Mouse (Mus musculus) CH12.LX (cell line): Measurements from ENCODE around the gene Sp3. TPM values are rescaled to one million over a fixed set of nuclear protein-coding genes. Genes with fewer than 3 reads are reported as not detected.

Experiments used
- DNase-seq: peaks from one replicate; pipeline ENCODE4 v3.0.0-alpha.2; 2013; ENCODE audit errors: extremely low read depth
- H3K27ac ChIP-seq: 2 replicates; pipeline ENCODE4 v1.5.1; 2012; ENCODE audit warnings: low read depth, mild to moderate bottlenecking, control low read depth, moderate library complexity; ENCODE audit not compliant: insufficient read depth
- H3K27me3 ChIP-seq: replicated peaks from 2 replicates; pipeline ENCODE3; 2012; ENCODE audit warnings: inconsistent platforms
- H3K36me3 ChIP-seq, 2 experiments: replicated peaks in 1 of 2; 2 replicates each; pipeline versions ENCODE3 to v1.6.1; 2012; ENCODE audit warnings: inconsistent platforms in 1 of 2, low read length in 1 of 2, mild to moderate bottlenecking in 1 of 2, mixed read lengths in 1 of 2, moderate library complexity in 1 of 2; ENCODE audit not compliant: control insufficient read depth in 1 of 2, insufficient read depth in 1 of 2
- H3K4me1 ChIP-seq, 2 experiments: 2 replicates each; pipeline ENCODE4 v1.6.1; 2012; ENCODE audit warnings: inconsistent platforms in 1 of 2, moderate library complexity in 1 of 2; ENCODE audit not compliant: insufficient read depth in 2 of 2, control insufficient read depth in 1 of 2
- H3K4me2 ChIP-seq: 2 replicates; pipeline ENCODE4 v1.6.1; 2012; ENCODE audit warnings: low read depth, mild to moderate bottlenecking, control low read depth; ENCODE audit not compliant: poor library complexity, insufficient read depth, severe bottlenecking
- H3K4me3 ChIP-seq, 3 experiments: fragments of 150-350 bp in 1 of 3; sonication (generic) in 1 of 3; replicated peaks in 1 of 3; 2 replicates each; pipeline versions ENCODE3 to v1.5.1; 2011 to 2012; ENCODE audit warnings: low read depth in 2 of 3, low read length in 2 of 3, mild to moderate bottlenecking in 2 of 3, moderate library complexity in 2 of 3, control low read depth in 1 of 3, improper control_type of control experiment in 1 of 3, inconsistent platforms in 1 of 3, mixed read lengths in 1 of 3; ENCODE audit not compliant: poor library complexity in 1 of 3
- H3K79me2 ChIP-seq: replicated peaks from 2 replicates; pipeline ENCODE4 v1.6.1; 2012; ENCODE audit warnings: mild to moderate bottlenecking, moderate library complexity; ENCODE audit not compliant: control insufficient read depth, poor library complexity, insufficient read depth, severe bottlenecking; ENCODE audit errors: extremely low read depth
- H3K9ac ChIP-seq: 2 replicates; pipeline ENCODE4 v1.6.1; 2012; ENCODE audit warnings: low read depth, mild to moderate bottlenecking, control low read depth, moderate library complexity; ENCODE audit not compliant: insufficient read depth
- H3K9me3 ChIP-seq: replicated peaks from 2 replicates; pipeline ENCODE3; 2012; ENCODE audit warnings: low read length, inconsistent platforms, mixed read lengths
- CHD1 ChIP-seq: IDR thresholded peaks from 2 replicates; pipeline ENCODE4 v1.6.1; 2012; ENCODE audit warnings: low read depth, low read length, improper control_type of control experiment, inconsistent platforms
- IRF4 ChIP-seq: IDR thresholded peaks from 2 replicates; pipeline ENCODE4 v1.6.1; 2014; ENCODE audit warnings: low read depth, mild to moderate bottlenecking, inconsistent platforms, low read length, improper control_type of control experiment
- JUN ChIP-seq: IDR thresholded peaks from 2 replicates; pipeline ENCODE4 v1.6.1; 2011; ENCODE audit warnings: low read depth, mild to moderate bottlenecking, low read length, improper control_type of control experiment, moderate library complexity; ENCODE audit not compliant: insufficient read depth
- MAZ ChIP-seq: IDR thresholded peaks from 2 replicates; pipeline ENCODE4 v1.6.1; 2012; ENCODE audit warnings: low read depth, mild to moderate bottlenecking, inconsistent platforms, low read length, improper control_type of control experiment, moderate library complexity
- MEF2A ChIP-seq: IDR thresholded peaks from 2 replicates; pipeline ENCODE4 v1.6.1; 2014; ENCODE audit warnings: low read depth, mild to moderate bottlenecking, inconsistent platforms, low read length, improper control_type of control experiment, borderline replicate concordance
- NRF1 ChIP-seq: IDR thresholded peaks from 2 replicates; pipeline ENCODE4 v1.6.1; 2014; ENCODE audit warnings: low read depth, mild to moderate bottlenecking, inconsistent platforms, low read length, improper control_type of control experiment, moderate library complexity
- POLR2A ChIP-seq: IDR thresholded peaks from 2 replicates; pipeline ENCODE4 v1.6.1; 2011; ENCODE audit warnings: low read depth, mild to moderate bottlenecking, improper control_type of control experiment, low read length
- TCF12 ChIP-seq: IDR thresholded peaks from 2 replicates; pipeline ENCODE4 v1.6.1; 2014; ENCODE audit warnings: low read depth, mild to moderate bottlenecking, inconsistent platforms, low read length, improper control_type of control experiment
- USF1 ChIP-seq: IDR thresholded peaks from 2 replicates; pipeline ENCODE4 v1.6.1; 2014; ENCODE audit warnings: low read depth, mild to moderate bottlenecking, inconsistent platforms, low read length, improper control_type of control experiment
- ZNF384 ChIP-seq: IDR thresholded peaks from 2 replicates; pipeline ENCODE4 v1.6.1; 2012; ENCODE audit warnings: low read depth, low read length, improper control_type of control experiment, inconsistent platforms
- dilution Hi-C: fragments of 300-500 bp; cut with MboI; formaldehyde crosslinking; loops from 2 replicates; pipeline ENCODE4 v1.14.3; 2020; ENCODE audit warnings: low sequenced_read_pairs; ENCODE audit not compliant: extremely low pct_unique_long_range_greater_than_20kb, extremely low pct_ligation_motif_present
- in situ Hi-C: fragments of 300-500 bp; cut with MboI; formaldehyde crosslinking; loops from 3 replicates; pipeline ENCODE4 v1.14.3; 2019; ENCODE audit warnings: low sequenced_read_pairs, low pct_ligation_motif_present, low pct_unique_long_range_greater_than_20kb, mixed read lengths
- polyA plus RNA-seq: library from polyadenylated mRNA; unstranded; fragments of >175 nt; gene quantifications from 2 replicates; pipeline ENCODE4 v1.2.1, GENCODE M21; 2012; ENCODE audit warnings: low read depth; ENCODE audit not compliant: insufficient read length
- total RNA-seq, 2 experiments: library from RNA; depleted of rRNA; stranded (reverse); fragments of 300-350 nt in 1 of 2; fragments of >200 nt in 1 of 2; gene quantifications; 2 replicates each; pipeline ENCODE4 v1.2.3; 2012 to 2014

Sp3 gene
- total and polyA plus RNA-seq, 3 experiments = 37.7 to 86.8 (median 40.4) TPM

DNA sequence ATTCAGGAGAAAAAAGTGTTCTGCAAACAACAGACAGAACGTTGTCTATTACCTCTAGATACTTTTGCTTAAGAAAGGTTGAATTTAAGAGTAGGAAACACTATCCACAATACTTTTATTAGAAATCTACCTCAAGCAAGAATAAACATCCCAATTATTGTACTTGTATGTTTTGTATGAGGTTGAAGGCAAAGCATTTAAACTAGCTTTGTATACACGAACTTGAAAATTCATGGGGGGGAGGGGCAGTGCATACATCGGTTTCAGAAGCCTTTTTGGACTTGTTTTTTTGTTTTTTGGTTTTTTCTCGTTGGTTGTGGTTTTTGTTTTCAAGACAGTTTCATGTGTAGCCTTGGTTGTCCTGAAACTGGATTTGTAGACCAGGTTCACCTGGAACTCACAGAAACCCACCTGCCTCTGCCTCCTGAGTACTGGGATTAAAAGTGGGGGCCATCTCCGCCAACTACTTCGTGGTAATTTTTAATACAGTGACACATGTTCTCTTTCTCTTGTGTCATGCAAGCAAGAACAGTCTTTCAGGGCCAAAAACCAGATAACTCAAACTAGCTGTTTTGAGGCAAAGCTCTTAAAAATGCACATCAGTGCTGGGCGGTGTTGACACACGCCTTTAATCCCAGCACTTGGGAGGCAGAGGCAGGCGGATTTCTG is 1.3 kb upstream of the Sp3 start:
- Histone ChIP-seq H3K9ac (peak overlapping the region; percentile 100), H3K4me3 (peak overlapping the region in 2 of 3 experiments; percentile 65 to 91), H3K4me1 (peaks cover 11 to 33% of the 10 kb centered on the region in 2 experiments), H3K27me3 (no peaks in the 10 kb centered on the region), H3K79me2 (peaks cover 17% of the 10 kb centered on the region), H3K4me2 (peak overlapping the region; percentile 77), H3K27ac (peak overlapping the region; percentile 80), H3K36me3 (no peaks in the 10 kb centered on the region), H3K9me3 (no peaks in the 10 kb centered on the region)
- no peak for TF ChIP-seq USF1
- peak; percentile 45; the same call in 1 of the 2 replicates for TF ChIP-seq ZNF384
- TF ChIP-seq MAZ = 0 out of 2 replicates have a peak, but pooled peaks have one; percentile 11
- TF ChIP-seq CHD1 = peak; percentile 21; the same call in 1 of the 2 replicates
- peak; percentile 18; the same call in 1 of the 2 replicates for TF ChIP-seq IRF4
- in situ Hi-C loops = no loop called here
- DNase-seq = no peak
- dilution Hi-C loops = no loop called here

DNA sequence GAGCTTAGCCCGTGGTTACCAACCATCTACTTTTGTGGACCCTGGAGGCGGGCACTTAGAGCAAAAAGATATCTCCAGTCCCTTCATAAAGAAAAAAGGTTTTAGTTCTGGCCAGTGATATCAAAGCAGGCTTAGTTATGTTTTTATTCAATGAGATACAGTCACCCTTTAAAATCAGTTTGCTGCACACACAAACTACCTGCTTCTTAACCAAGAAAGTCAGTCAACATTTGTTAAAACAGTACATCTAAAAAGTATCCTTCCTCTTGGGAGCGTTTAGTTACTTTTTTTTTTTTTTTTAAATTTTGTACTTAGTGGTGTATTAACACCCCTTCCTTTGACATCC is 802 bp upstream of the Sp3 start:
- Histone ChIP-seq H3K9me3 (no peaks in the 10 kb centered on the region), H3K79me2 (peaks cover 21% of the 10 kb centered on the region), H3K27ac (peak overlapping the region; percentile 98), H3K36me3 (peaks cover 0 to under 1% of the 10 kb centered on the region in 2 experiments), H3K4me3 (peak overlapping the region; percentile 65 to 96 (median 91)), H3K27me3 (no peaks in the 10 kb centered on the region), H3K4me1 (peaks cover 11 to 38% of the 10 kb centered on the region in 2 experiments), H3K9ac (peak overlapping the region; percentile 100), H3K4me2 (peak overlapping the region; percentile 31)
- TF ChIP-seq CHD1 (peak; percentile 64; the same call in 1 of the 2 replicates), JUN (no peak), MEF2A (0 out of 2 replicates have a peak, but pooled peaks have one; percentile 7)
- no peak for DNase-seq
- in situ Hi-C loops (no loop called here), dilution Hi-C loops (no loop called here)

DNA sequence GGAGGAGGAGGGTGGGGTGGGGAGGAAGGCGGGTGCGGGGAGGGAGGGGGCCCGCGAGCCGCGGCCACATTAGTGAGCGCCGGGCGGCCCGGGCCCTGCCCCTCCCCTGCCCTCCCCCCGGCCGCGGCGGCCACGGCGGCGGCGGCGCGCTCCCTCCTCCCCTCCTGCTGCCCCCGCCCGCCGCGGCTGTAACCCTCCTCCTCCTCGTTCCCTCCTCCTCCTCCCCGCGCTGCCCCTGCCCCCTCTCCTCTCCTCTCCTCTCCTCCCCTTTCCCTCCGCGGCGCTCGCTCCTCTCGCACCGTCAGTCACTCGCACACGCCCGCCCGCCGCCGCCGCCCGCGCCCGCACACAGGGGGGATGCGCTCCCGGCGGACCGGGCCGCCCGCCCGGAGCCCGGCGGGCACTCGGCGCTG is 581 bp downstream of the Sp3 start:
- DNase-seq = peak; percentile 80
- peak; percentile 58; the same call in 1 of the 2 replicates for TF ChIP-seq TCF12
- TF ChIP-seq POLR2A = peak; percentile 18; the same call in 1 of the 2 replicates
- no peak for TF ChIP-seq NRF1
- H3K9me3 ChIP-seq = no peaks in the 10 kb centered on the region
- peaks cover 11 to 50% of the 10 kb centered on the region in 2 experiments for H3K4me1 ChIP-seq
- dilution Hi-C loops (no loop called here), in situ Hi-C loops (no loop called here)
- no peaks in the 10 kb centered on the region for H3K27me3 ChIP-seq
- peaks cover 2 to 6% of the 10 kb centered on the region in 2 experiments for H3K36me3 ChIP-seq
- H3K4me2 ChIP-seq = no peak overlapping the region
- peaks cover 29% of the 10 kb centered on the region for H3K79me2 ChIP-seq
- peak overlapping the region; percentile 69 to 96 (median 91) for H3K4me3 ChIP-seq
- H3K9ac ChIP-seq = peak overlapping the region; percentile 100
- peak overlapping the region; percentile 98 for H3K27ac ChIP-seq
